Mouse (Mus musculus) monocyte, adult 2 months (primary cell): Measurements from ENCODE around the gene Mettl6.

ENCODE experiments used
- DNase-seq, 2 experiments: peaks; one replicate each; pipeline ENCODE4 v3.0.0; 2022; ENCODE audit warnings: low spot score in 2 of 2, low read depth in 1 of 2

The Mettl6 gene

GRCm38 (mm10) chr14:31433126-31433525 is 61.7 kb downstream of the Mettl6 start:
- no peak for DNase-seq

- no peak for DNase-seq
Observed at GRCm38 (mm10) chr14:31432424-31432823, 62.4 kb downstream of the Mettl6 start.

DNA sequence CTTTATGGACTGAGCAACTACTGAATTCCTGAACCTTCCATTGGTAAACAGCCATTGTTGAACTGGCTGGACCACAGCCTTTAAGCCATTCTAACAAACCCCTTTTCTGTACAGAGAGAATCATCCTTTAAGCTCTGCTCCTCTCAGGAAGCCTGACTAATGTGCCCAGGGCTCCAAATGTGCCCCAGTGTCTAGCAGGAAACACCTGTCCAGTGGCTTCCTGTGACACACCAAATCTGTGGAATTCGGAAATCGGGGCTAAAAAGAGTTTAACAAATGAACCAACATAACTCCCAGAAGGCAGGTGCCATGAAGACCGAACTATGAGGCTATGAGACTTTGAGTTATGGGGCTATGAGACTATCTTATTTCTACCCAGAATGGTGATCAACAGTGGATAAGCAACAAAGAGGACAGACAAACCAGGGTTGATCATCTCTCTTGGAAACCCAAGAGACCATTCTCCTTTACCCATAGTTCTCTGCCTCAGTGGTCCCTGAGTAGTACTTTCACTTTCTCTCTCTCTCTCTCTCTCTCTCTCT is 63.0 kb downstream of the Mettl6 start:
- DNase-seq = no peak

- DNase-seq = no peak
Observed at GRCm38 (mm10) chr14:31429004-31429395, 65.8 kb downstream of the Mettl6 start.

GRCm38 (mm10) chr14:31428211-31429003 is 66.4 kb downstream of the Mettl6 start:
- DNase-seq = no peak
